Mouse (Mus musculus) frontal cortex, adult 2 months (tissue): ENCODE measurements around the gene Atp6v0a2. TPM values are rescaled to one million over a fixed set of nuclear protein-coding genes. Genes with fewer than 3 reads are reported as not detected.
"Not testable (repeated sequence)": the region's sequence is repeated elsewhere in the genome, so short reads cannot be mapped to it uniquely, and the experiment has no call there.

ENCODE experiments used
- DNase-seq, 2 experiments: peaks; one replicate each; pipeline ENCODE4 v3.0.0; 2022; ENCODE audit warnings: low spot score in 1 of 2; ENCODE audit errors: extremely low spot score in 1 of 2
- polyA plus RNA-seq: library from polyadenylated mRNA; depleted of rRNA; stranded (reverse); fragments of >200 nt; gene quantifications from 2 replicates; pipeline ENCODE4 v1.2.3, GENCODE M21; 2012; rRNA removed

Gene Atp6v0a2
- 41.7 and 44.4 TPM in 2 replicates for polyA plus RNA-seq

- DNase-seq = peak; percentile 85 to 96
Measured at GRCm38 (mm10) chr5:124628448-124629363, at the start of gene Atp6v0a2. Gene Atp6v0a2, plus strand, starts transcription at chr5:124628576.

GRCm38 (mm10) chr5:124578633-124579317 is 49.6 kb upstream of the Atp6v0a2 start, which contains the start of the genes Eif2b1 and Gtf2h3:
Gene Eif2b1, minus strand, starts transcription at chr5:124579131.
Gene Gtf2h3, plus strand, starts transcription at chr5:124579140.
- DNase-seq = peak; percentile 83 to 97

GRCm38 (mm10) chr5:124582515-124582914 is 45.9 kb upstream of the Atp6v0a2 start:
- no peak for DNase-seq

GRCm38 (mm10) chr5:124592768-124593167 is 35.6 kb upstream of the Atp6v0a2 start:
- DNase-seq = peak in 1 of 2 experiments; percentile 38

GRCm38 (mm10) chr5:124598224-124599174 is 29.9 kb upstream of the Atp6v0a2 start:
- peak; percentile 95 to 97 for DNase-seq

- not testable (repeated sequence) for DNase-seq
Measured at GRCm38 (mm10) chr5:124599726-124600125, 28.6 kb upstream of the Atp6v0a2 start.

- peak in 1 of 2 experiments; percentile 59 for DNase-seq
Measured at GRCm38 (mm10) chr5:124602349-124602748, 26.0 kb upstream of the Atp6v0a2 start.

- DNase-seq = no peak
Measured at GRCm38 (mm10) chr5:124604296-124604695, 24.1 kb upstream of the Atp6v0a2 start.

- DNase-seq = no peak
Measured at GRCm38 (mm10) chr5:124605041-124605622, 23.2 kb upstream of the Atp6v0a2 start.

- no peak for DNase-seq
Measured at GRCm38 (mm10) chr5:124610965-124611364, 17.4 kb upstream of the Atp6v0a2 start.

- no peak for DNase-seq
Measured at GRCm38 (mm10) chr5:124614709-124615108, 13.7 kb upstream of the Atp6v0a2 start.

GRCm38 (mm10) chr5:124618711-124619110 is 9.7 kb upstream of the Atp6v0a2 start:
- no peak for DNase-seq

- no peak for DNase-seq
Measured at GRCm38 (mm10) chr5:124621362-124621761, 7.0 kb upstream of the Atp6v0a2 start.

GRCm38 (mm10) chr5:124622890-124623289 is 5.5 kb upstream of the Atp6v0a2 start:
- no peak for DNase-seq

GRCm38 (mm10) chr5:124624291-124624690 is 4.1 kb upstream of the Atp6v0a2 start:
- no peak for DNase-seq

GRCm38 (mm10) chr5:124629641-124630040 is 1.3 kb downstream of the Atp6v0a2 start:
- DNase-seq = no peak

- no peak for DNase-seq
Measured at GRCm38 (mm10) chr5:124631685-124632084, 3.3 kb downstream of the Atp6v0a2 start.

GRCm38 (mm10) chr5:124632461-124632860 is 4.1 kb downstream of the Atp6v0a2 start:
- DNase-seq = no peak

- no peak for DNase-seq
Measured at GRCm38 (mm10) chr5:124633425-124633824, 5.0 kb downstream of the Atp6v0a2 start.

GRCm38 (mm10) chr5:124635068-124635467 is 6.7 kb downstream of the Atp6v0a2 start:
- peak in 1 of 2 experiments; percentile 35 for DNase-seq
